Mouse (Mus musculus): ENCODE results near the gene Casp2. TPM values are rescaled to one million over a fixed set of nuclear protein-coding genes. Genes with fewer than 3 reads are reported as not detected.

The Casp2 gene
- polyA plus RNA-seq, 1 experiment = 37.3 TPM

DNA sequence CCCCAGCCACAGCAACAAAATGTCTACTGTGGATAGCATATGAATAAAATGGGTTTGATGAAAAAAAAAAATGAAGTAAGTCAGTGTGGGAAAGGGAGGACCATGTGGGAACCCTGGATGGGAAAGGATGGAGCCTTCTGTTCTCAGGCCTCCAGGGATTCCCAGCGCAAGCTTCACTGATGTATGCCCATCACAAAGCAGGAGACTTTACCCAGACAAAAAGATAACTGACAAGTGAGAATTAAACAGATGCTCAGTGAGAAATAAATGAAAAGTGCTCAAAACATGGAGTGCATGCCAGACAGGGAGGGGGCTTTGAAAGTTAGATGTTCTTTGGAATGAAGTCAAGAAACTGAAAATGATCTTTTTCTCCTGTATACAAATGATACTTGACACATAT lies 16.8 kb upstream of the Casp2 start:
- TF ChIP-seq EP300 (IDR thresholded peaks at IDR 0.05; ENCODE audit: insufficient read depth, low read depth, low read length) (no peak), CTCF (IDR thresholded peaks at IDR 0.05; ENCODE audit: low read depth, low read length) (no peak), POLR2A (IDR thresholded peaks at IDR 0.05; ENCODE audit: insufficient read depth, low read length) (no peak)
- no peak overlapping the region for H3K4me3 ChIP-seq (ENCODE audit: low read depth, low read length)
- no peaks in the 10 kb centered on the region for H3K9me3 ChIP-seq (replicated peaks; ENCODE audit: control insufficient read depth, insufficient read depth, low read length, poor library complexity, severe bottlenecking)
- H3K4me1 ChIP-seq (ENCODE audit: control insufficient read depth, insufficient read depth, low read length) = no peaks in the 10 kb centered on the region
- no peak overlapping the region for H3K9ac ChIP-seq (ENCODE audit: low read depth, poor library complexity, severe bottlenecking)
- no peaks in the 10 kb centered on the region for H3K27me3 ChIP-seq (ENCODE audit: control insufficient read depth, insufficient read depth, low read length, poor library complexity, severe bottlenecking)
- H3K36me3 ChIP-seq (ENCODE audit: control insufficient read depth, insufficient read depth, low read length, poor library complexity, severe bottlenecking) = no peaks in the 10 kb centered on the region
- no peak overlapping the region for H3K27ac ChIP-seq (ENCODE audit: insufficient read depth, low read length)

- TF ChIP-seq POLR2A (IDR thresholded peaks at IDR 0.05; ENCODE audit: insufficient read depth, low read length) (no peak), EP300 (IDR thresholded peaks at IDR 0.05; ENCODE audit: insufficient read depth, low read depth, low read length) (no peak), CTCF (IDR thresholded peaks at IDR 0.05; ENCODE audit: low read depth, low read length) (no peak)
- Histone ChIP-seq H3K27ac (ENCODE audit: insufficient read depth, low read length) (no peak overlapping the region), H3K9ac (ENCODE audit: low read depth, poor library complexity, severe bottlenecking) (no peak overlapping the region), H3K27me3 (ENCODE audit: control insufficient read depth, insufficient read depth, low read length, poor library complexity, severe bottlenecking) (no peaks in the 10 kb centered on the region), H3K9me3 (replicated peaks; ENCODE audit: control insufficient read depth, insufficient read depth, low read length, poor library complexity, severe bottlenecking) (no peaks in the 10 kb centered on the region), H3K4me3 (ENCODE audit: low read depth, low read length) (no peak overlapping the region), H3K36me3 (ENCODE audit: control insufficient read depth, insufficient read depth, low read length, poor library complexity, severe bottlenecking) (no peaks in the 10 kb centered on the region), H3K4me1 (ENCODE audit: control insufficient read depth, insufficient read depth, low read length) (peaks cover 2% of the 10 kb centered on the region)
These were observed 13.0 kb upstream of the Casp2 start for GRCm38 (mm10) chr6:42251791-42252190.

DNA sequence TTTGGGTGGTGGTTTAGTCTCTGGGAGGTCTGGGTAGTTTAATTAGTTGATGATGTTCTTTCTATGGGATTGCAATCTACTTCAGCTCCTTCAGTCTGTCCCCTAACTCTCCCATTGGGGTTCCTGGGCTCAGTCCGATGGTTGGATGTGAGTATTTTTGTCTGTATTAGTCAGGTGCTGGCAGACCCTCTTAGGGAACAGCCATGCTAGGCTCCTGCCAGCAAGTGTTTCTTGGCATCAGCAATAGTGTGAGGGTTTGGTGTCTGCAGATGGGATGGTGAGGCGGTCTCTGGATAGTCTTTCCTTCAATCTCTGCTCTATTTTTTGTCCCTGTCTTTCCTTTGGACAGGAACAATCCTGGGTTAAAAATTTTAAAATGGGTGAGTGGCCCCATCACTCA lies 11.7 kb upstream of the Casp2 start:
- no peaks in the 10 kb centered on the region for H3K27me3 ChIP-seq (ENCODE audit: control insufficient read depth, insufficient read depth, low read length, poor library complexity, severe bottlenecking)
- no peak overlapping the region for H3K4me3 ChIP-seq (ENCODE audit: low read depth, low read length)
- H3K27ac ChIP-seq (ENCODE audit: insufficient read depth, low read length) = no peak overlapping the region
- no peaks in the 10 kb centered on the region for H3K9me3 ChIP-seq (replicated peaks; ENCODE audit: control insufficient read depth, insufficient read depth, low read length, poor library complexity, severe bottlenecking)
- H3K36me3 ChIP-seq (ENCODE audit: control insufficient read depth, insufficient read depth, low read length, poor library complexity, severe bottlenecking) = no peaks in the 10 kb centered on the region
- H3K4me1 ChIP-seq (ENCODE audit: control insufficient read depth, insufficient read depth, low read length) = peaks cover 2% of the 10 kb centered on the region
- H3K9ac ChIP-seq (ENCODE audit: low read depth, poor library complexity, severe bottlenecking) = no peak overlapping the region
- no peak for TF ChIP-seq CTCF (IDR thresholded peaks at IDR 0.05; ENCODE audit: low read depth, low read length)
- no peak for TF ChIP-seq POLR2A (IDR thresholded peaks at IDR 0.05; ENCODE audit: insufficient read depth, low read length)
- no peak for TF ChIP-seq EP300 (IDR thresholded peaks at IDR 0.05; ENCODE audit: insufficient read depth, low read depth, low read length)

- no peaks in the 10 kb centered on the region for H3K36me3 ChIP-seq (ENCODE audit: control insufficient read depth, insufficient read depth, low read length, poor library complexity, severe bottlenecking)
- no peak overlapping the region for H3K27ac ChIP-seq (ENCODE audit: insufficient read depth, low read length)
- TF ChIP-seq EP300 (IDR thresholded peaks at IDR 0.05; ENCODE audit: insufficient read depth, low read depth, low read length) = 0 out of 2 replicates have a peak, but pooled peaks have one; percentile 43
- no peak for TF ChIP-seq POLR2A (IDR thresholded peaks at IDR 0.05; ENCODE audit: insufficient read depth, low read length)
- peak; percentile 80 for TF ChIP-seq CTCF (IDR thresholded peaks at IDR 0.05; ENCODE audit: low read depth, low read length)
- no peak overlapping the region for H3K4me3 ChIP-seq (ENCODE audit: low read depth, low read length)
- H3K27me3 ChIP-seq (ENCODE audit: control insufficient read depth, insufficient read depth, low read length, poor library complexity, severe bottlenecking) = no peaks in the 10 kb centered on the region
- peaks cover 6% of the 10 kb centered on the region for H3K4me1 ChIP-seq (ENCODE audit: control insufficient read depth, insufficient read depth, low read length)
- H3K9me3 ChIP-seq (replicated peaks; ENCODE audit: control insufficient read depth, insufficient read depth, low read length, poor library complexity, severe bottlenecking) = no peaks in the 10 kb centered on the region
- no peak overlapping the region for H3K9ac ChIP-seq (ENCODE audit: low read depth, poor library complexity, severe bottlenecking)
These were observed 7.4 kb upstream of the Casp2 start for GRCm38 (mm10) chr6:42257303-42257863.

GRCm38 (mm10) chr6:42260430-42260829 lies 4.4 kb upstream of the Casp2 start:
- Histone ChIP-seq H3K9ac (ENCODE audit: low read depth, poor library complexity, severe bottlenecking) (no peak overlapping the region), H3K4me3 (ENCODE audit: low read depth, low read length) (no peak overlapping the region), H3K9me3 (replicated peaks; ENCODE audit: control insufficient read depth, insufficient read depth, low read length, poor library complexity, severe bottlenecking) (no peaks in the 10 kb centered on the region), H3K27me3 (ENCODE audit: control insufficient read depth, insufficient read depth, low read length, poor library complexity, severe bottlenecking) (no peaks in the 10 kb centered on the region), H3K36me3 (ENCODE audit: control insufficient read depth, insufficient read depth, low read length, poor library complexity, severe bottlenecking) (no peaks in the 10 kb centered on the region), H3K4me1 (ENCODE audit: control insufficient read depth, insufficient read depth, low read length) (peaks cover 6% of the 10 kb centered on the region), H3K27ac (ENCODE audit: insufficient read depth, low read length) (no peak overlapping the region)
- TF ChIP-seq CTCF (IDR thresholded peaks at IDR 0.05; ENCODE audit: low read depth, low read length) (no peak), POLR2A (IDR thresholded peaks at IDR 0.05; ENCODE audit: insufficient read depth, low read length) (no peak), EP300 (IDR thresholded peaks at IDR 0.05; ENCODE audit: insufficient read depth, low read depth, low read length) (no peak)

DNA sequence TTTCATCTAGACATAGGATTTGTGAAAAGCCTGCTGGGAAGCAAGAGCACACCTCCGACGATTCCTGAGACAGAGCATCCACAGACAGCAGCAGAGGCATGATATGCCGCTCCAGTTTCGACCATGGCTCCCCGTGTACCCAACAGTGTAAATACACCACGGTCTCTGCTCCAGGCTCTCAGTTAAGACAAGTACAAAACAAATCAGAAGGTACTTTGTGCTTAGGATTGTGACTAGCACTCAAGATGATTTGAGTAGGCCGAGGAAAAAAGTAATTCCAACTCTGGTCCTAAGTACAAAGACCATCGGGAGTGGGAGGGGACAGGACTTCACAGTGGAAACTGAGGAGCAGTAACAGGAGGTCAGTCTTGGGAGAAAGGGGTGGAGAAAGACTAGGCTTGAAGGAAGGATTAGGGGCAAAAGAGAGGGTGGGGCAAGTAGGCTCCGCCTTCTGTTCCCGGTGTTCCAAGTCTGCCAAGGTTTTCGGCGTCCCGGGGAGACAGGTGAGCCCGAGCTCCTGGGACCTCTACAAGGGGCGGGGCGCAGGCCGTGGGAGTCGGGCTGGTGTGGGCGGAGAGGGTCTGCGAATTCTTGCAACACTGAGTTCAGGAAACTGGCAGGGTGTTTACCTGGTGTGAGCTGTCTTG lies 3.1 kb upstream of the Casp2 start, which contains the start of gene Tmem139:
Gene Tmem139, plus strand, starts transcription at position 447 of the 647 bp plus-strand sequence.
- Histone ChIP-seq H3K9me3 (replicated peaks; ENCODE audit: control insufficient read depth, insufficient read depth, low read length, poor library complexity, severe bottlenecking) (no peaks in the 10 kb centered on the region), H3K4me1 (ENCODE audit: control insufficient read depth, insufficient read depth, low read length) (peaks cover 3% of the 10 kb centered on the region), H3K4me3 (ENCODE audit: low read depth, low read length) (peak within 1 kb of the TSS; percentile 42), H3K9ac (ENCODE audit: low read depth, poor library complexity, severe bottlenecking) (peak within 1 kb of the TSS; percentile 10), H3K27me3 (ENCODE audit: control insufficient read depth, insufficient read depth, low read length, poor library complexity, severe bottlenecking) (no peaks in the 10 kb centered on the region), H3K27ac (ENCODE audit: insufficient read depth, low read length) (0 out of 2 replicates have a peak within 1 kb of the TSS, but pooled peaks have one; percentile 9), H3K36me3 (ENCODE audit: control insufficient read depth, insufficient read depth, low read length, poor library complexity, severe bottlenecking) (peaks cover 2% of the 10 kb centered on the region; the same call in 1 of the 2 replicates)
- TF ChIP-seq EP300 (IDR thresholded peaks at IDR 0.05; ENCODE audit: insufficient read depth, low read depth, low read length) = no peak
- no peak for TF ChIP-seq CTCF (IDR thresholded peaks at IDR 0.05; ENCODE audit: low read depth, low read length)
- TF ChIP-seq POLR2A (IDR thresholded peaks at IDR 0.05; ENCODE audit: insufficient read depth, low read length) = no peak

Data from ES-Bruce4 (cell line).